Mouse (Mus musculus) midbrain, embryonic 13.5 days (tissue): Measurements from ENCODE around the gene Slc10a3. TPM values are rescaled to one million over a fixed set of nuclear protein-coding genes. Genes with fewer than 3 reads are reported as not detected.
"Not testable (repeated sequence)": the region's sequence is repeated elsewhere in the genome, so short reads cannot be mapped to it uniquely, and the experiment has no call there.

Source experiments
- ATAC-seq: fragments of 200-750 bp; cut with Nextera tagmentation; 2 replicates; pipeline ENCODE4 v1.8.0; 2017; ENCODE audit warnings: mild to moderate bottlenecking, moderate TSS enrichment, moderate library complexity
- H3K27ac ChIP-seq: fragments of 300-500 bp; sonication (generic); 2 replicates; pipeline ENCODE4 v1.5.1; 2015; ENCODE audit warnings: inconsistent platforms, mild to moderate bottlenecking, moderate library complexity
- H3K27me3 ChIP-seq: fragments of 300-500 bp; sonication (generic); 2 replicates; pipeline ENCODE4 v1.6.1; 2015; ENCODE audit warnings: mild to moderate bottlenecking, inconsistent platforms
- H3K36me3 ChIP-seq: fragments of 300-500 bp; sonication (generic); 2 replicates; pipeline ENCODE4 v1.6.1; 2015; ENCODE audit warnings: mild to moderate bottlenecking, inconsistent platforms
- H3K4me1 ChIP-seq: fragments of 300-500 bp; sonication (generic); replicated peaks from 2 replicates; pipeline ENCODE4 v1.6.1; 2015; ENCODE audit warnings: inconsistent platforms
- H3K4me2 ChIP-seq: fragments of 300-500 bp; sonication (generic); replicated peaks from 2 replicates; pipeline ENCODE4 v1.6.1; 2015; ENCODE audit warnings: moderate library complexity, mild to moderate bottlenecking, inconsistent platforms
- H3K4me3 ChIP-seq: fragments of 300-500 bp; sonication (generic); replicated peaks from 2 replicates; pipeline ENCODE4 v1.5.1; 2015; ENCODE audit warnings: mild to moderate bottlenecking, inconsistent platforms
- H3K9ac ChIP-seq: fragments of 300-500 bp; sonication (generic); replicated peaks from 2 replicates; pipeline ENCODE4 v1.6.1; 2015; ENCODE audit warnings: mild to moderate bottlenecking, inconsistent platforms
- H3K9me3 ChIP-seq: fragments of 300-500 bp; sonication (generic); 2 replicates; pipeline ENCODE4 v1.6.1; 2016; ENCODE audit warnings: mild to moderate bottlenecking, inconsistent platforms
- WGBS: fragments of 180-500 bp; shearing (Covaris S2); methylation state at CpG from one replicate; pipeline ENCODE4 v1.1.7; 2015; 5-methylcytosine and 5-hydroxymethylcytosine counted together
- polyA plus RNA-seq: library from polyadenylated mRNA; unstranded; fragments of >200 nt; fragmentation: Nextera tagmentation; extraction: Ambion mirVana; gene quantifications from 2 replicates; pipeline ENCODE4 v1.2.1, GENCODE M21; 2015

Gene Slc10a3
- 7.0 and 8.5 TPM in 2 replicates for polyA plus RNA-seq

GRCm38 (mm10) chrX:74372888-74373549 is at the start of gene Slc10a3, which contains the start of gene Ubl4a:
Slc10a3 (minus strand) TSS chrX:74373349.
Ubl4a (minus strand) TSS chrX:74373218.
- H3K27ac ChIP-seq = no peak within 1 kb of the TSS
- no peaks in the 10 kb centered on the region for H3K27me3 ChIP-seq
- 26% methylated on average over 32 of the region's 32 CpGs for WGBS

DNA sequence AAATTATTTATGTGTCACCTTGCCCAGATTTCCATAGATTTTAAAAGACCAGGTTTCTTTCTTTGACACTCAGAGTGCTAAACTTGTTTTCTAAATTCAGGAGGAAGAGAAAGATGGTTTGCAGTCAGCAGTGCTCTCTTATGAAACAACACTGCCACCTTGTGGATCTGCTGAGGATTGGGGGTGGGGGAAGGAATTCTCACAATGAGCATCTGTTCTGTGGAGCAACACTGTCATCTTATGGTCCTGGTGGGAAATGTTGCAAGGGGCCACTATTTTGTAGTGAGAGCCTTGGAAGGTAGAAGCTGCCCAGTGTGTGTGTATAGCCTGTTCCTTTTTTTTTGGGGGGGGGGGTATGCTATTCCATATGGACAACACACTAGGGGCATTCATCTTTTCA is 40.2 kb upstream of the Slc10a3 start:
- H3K4me1 ChIP-seq = no peaks in the 10 kb centered on the region
- no peaks in the 10 kb centered on the region for H3K9me3 ChIP-seq
- ATAC-seq = peak; percentile 82
- H3K9ac ChIP-seq = no peak overlapping the region
- peaks cover 14% of the 10 kb centered on the region for H3K36me3 ChIP-seq
- no peak overlapping the region for H3K4me2 ChIP-seq
- no peak overlapping the region for H3K4me3 ChIP-seq
- no peaks in the 10 kb centered on the region for H3K27me3 ChIP-seq
- no peak overlapping the region for H3K27ac ChIP-seq

More at GRCm38 (mm10) chrX:74372888-74373549, at the start of gene Slc10a3, which contains the start of gene Ubl4a:
- H3K4me1 ChIP-seq = 0 out of 2 replicates have a peak, but pooled peaks cover 4% of the 10 kb centered on the region
- ATAC-seq = peak; percentile 92
- peak within 1 kb of the TSS; percentile 58 for H3K4me2 ChIP-seq
- H3K9ac ChIP-seq = peak within 1 kb of the TSS; percentile 52
- peak within 1 kb of the TSS; percentile 44 for H3K4me3 ChIP-seq
- no peaks in the 10 kb centered on the region; the same call in 1 of the 2 replicates for H3K36me3 ChIP-seq
- no peaks in the 10 kb centered on the region for H3K9me3 ChIP-seq

DNA sequence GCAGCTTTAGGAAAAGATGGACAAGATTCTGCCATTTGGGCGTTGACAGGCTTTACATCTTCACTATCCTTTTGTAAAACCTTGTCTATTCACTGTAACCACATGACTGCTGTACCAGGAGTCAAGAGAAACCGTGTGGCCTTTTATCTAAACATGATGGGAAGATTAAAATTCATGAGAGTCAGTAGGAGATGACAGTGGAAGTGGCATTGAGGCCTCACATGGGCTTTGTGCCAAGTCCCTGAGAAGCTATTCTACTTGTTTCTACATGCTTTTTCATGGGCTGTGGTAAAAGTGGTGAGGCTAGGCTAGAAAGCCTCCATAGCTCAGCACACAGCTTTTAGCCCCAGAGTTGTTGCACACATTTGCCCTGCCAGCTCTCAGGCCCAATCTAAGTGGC is 35.2 kb upstream of the Slc10a3 start:
- no peak overlapping the region for H3K9ac ChIP-seq
- 49% methylated on average over 2 of the region's 2 CpGs for WGBS
- peaks cover 14% of the 10 kb centered on the region for H3K36me3 ChIP-seq
- H3K9me3 ChIP-seq = no peaks in the 10 kb centered on the region
- no peaks in the 10 kb centered on the region for H3K4me1 ChIP-seq
- no peak for ATAC-seq
- no peak overlapping the region for H3K4me2 ChIP-seq
- no peak overlapping the region for H3K27ac ChIP-seq
- no peak overlapping the region for H3K4me3 ChIP-seq
- H3K27me3 ChIP-seq = no peaks in the 10 kb centered on the region

DNA sequence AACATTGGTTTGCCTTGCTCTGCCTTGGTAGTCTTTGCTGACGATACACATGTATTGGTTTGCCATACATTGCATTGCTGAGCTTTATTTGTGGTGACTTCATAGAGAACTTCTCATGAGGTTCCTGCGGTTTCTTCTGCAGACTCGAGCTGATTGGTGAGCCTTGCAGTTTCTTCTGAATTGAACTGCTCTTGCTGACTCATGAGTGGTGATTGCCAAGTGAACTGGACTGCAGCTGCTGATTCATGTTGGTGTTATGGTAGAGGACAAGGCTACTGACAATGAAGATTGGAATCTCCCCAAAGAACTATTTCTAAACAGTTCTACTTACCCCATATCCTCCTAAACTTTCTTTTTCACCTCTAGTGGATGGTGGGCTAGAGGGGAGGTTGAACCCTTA is 27.0 kb upstream of the Slc10a3 start:
- H3K9me3 ChIP-seq = no peaks in the 10 kb centered on the region; the same call in 1 of the 2 replicates
- WGBS = 81% methylated on average over 3 of the region's 3 CpGs
- no peak overlapping the region for H3K27ac ChIP-seq
- H3K9ac ChIP-seq = no peak overlapping the region
- ATAC-seq = no peak
- no peaks in the 10 kb centered on the region for H3K4me1 ChIP-seq
- H3K4me2 ChIP-seq = no peak overlapping the region
- H3K4me3 ChIP-seq = no peak overlapping the region
- no peaks in the 10 kb centered on the region for H3K27me3 ChIP-seq
- no peaks in the 10 kb centered on the region for H3K36me3 ChIP-seq

DNA sequence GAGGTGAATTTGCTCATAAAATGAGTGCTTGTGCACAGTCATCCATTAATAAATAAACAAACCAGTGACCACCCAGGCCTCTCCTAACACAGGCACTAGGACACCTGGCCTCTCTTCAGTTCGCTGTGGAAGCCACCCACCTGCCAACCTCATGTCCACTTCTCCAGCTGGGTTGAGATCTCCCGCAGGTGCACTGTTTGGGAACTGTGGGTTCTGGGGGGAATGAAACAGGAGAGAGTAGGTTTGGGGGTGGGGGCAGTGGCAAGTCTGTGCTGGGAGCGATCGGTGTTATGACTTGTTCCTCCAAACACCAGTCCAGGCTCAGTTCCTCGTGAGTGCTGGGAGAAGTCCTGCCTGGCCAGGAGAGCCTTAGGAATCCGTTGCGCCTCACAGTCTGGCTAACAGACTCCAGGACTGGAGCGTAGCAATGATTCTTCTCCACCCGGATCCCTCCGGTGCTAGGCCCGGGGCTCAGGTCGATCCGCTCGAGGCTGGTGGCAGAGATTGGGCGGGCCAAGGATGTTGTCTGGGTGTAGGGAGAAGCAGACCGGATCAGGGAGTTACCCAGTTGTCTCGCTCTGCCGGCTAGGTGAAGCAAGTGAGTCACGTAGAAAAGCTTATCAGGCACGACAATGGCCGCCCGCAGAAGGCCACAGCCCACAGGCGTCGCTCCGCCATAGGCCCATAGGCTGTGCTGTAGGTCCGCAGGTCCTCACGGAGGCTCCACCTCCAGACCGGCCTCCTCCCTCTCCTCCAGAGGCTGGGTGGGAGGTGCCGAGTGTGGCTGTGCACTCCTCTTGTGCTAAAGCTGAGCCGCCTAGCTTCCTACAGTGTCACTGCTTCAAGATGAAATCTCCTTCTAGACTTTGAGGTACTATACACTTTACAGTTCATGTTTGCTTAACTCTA is 19.6 kb upstream of the Slc10a3 start, which contains the start of the genes Fam3a and Ikbkg:
Fam3a (minus strand) TSS at position 738 of the 909 bp plus-strand sequence.
Ikbkg (plus strand) TSS at position 756 of the 909 bp plus-strand sequence.
- peaks cover 11% of the 10 kb centered on the region for H3K4me1 ChIP-seq

GRCm38 (mm10) chrX:74388153-74388552 is 15.0 kb upstream of the Slc10a3 start:
- Histone ChIP-seq H3K27me3 (no peaks in the 10 kb centered on the region), H3K4me3 (no peak overlapping the region), H3K4me1 (peaks cover 6% of the 10 kb centered on the region), H3K9ac (no peak overlapping the region), H3K9me3 (no peaks in the 10 kb centered on the region), H3K4me2 (no peak overlapping the region), H3K36me3 (peaks cover 23% of the 10 kb centered on the region), H3K27ac (no peak overlapping the region)
- no peak for ATAC-seq

More for the DNA sequence above, 19.6 kb upstream of the Slc10a3 start, which contains the start of the genes Fam3a and Ikbkg:
- ATAC-seq = peak; percentile 100
- Histone ChIP-seq H3K4me3 (peak within 1 kb of the TSS; percentile 51), H3K4me2 (peak within 1 kb of the TSS; percentile 62), H3K27ac (peak within 1 kb of the TSS; percentile 85), H3K9me3 (no peaks in the 10 kb centered on the region; the same call in 1 of the 2 replicates), H3K27me3 (no peaks in the 10 kb centered on the region), H3K9ac (peak within 1 kb of the TSS; percentile 78), H3K36me3 (no peaks in the 10 kb centered on the region)
- 29% methylated on average over 30 of the region's 30 CpGs for WGBS

DNA sequence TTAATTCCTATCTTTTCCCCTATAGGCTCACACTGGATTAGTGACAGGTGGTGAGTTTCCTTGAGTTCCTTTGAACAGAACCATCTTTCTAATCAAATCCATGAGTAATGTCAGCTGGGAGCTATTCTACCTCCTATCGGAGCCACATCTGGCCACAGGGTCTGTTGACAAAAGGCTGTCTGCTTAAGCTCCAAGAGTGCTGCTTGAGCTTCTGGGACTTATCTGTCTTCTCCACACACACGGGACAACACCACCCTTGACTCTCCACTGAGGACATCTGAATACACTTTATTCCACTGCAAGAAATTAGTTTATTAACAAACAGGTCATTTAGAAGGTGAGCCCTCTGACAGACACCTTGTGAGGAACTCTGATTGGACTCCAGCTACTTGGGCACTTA is 11.3 kb upstream of the Slc10a3 start:
- Histone ChIP-seq H3K9me3 (no peaks in the 10 kb centered on the region), H3K36me3 (peaks cover 23% of the 10 kb centered on the region), H3K4me3 (no peak overlapping the region), H3K27ac (no peak overlapping the region), H3K27me3 (no peaks in the 10 kb centered on the region), H3K4me1 (no peaks in the 10 kb centered on the region), H3K4me2 (no peak overlapping the region), H3K9ac (no peak overlapping the region)
- no peak for ATAC-seq
- WGBS = 91% methylated on average over 2 of the region's 2 CpGs

DNA sequence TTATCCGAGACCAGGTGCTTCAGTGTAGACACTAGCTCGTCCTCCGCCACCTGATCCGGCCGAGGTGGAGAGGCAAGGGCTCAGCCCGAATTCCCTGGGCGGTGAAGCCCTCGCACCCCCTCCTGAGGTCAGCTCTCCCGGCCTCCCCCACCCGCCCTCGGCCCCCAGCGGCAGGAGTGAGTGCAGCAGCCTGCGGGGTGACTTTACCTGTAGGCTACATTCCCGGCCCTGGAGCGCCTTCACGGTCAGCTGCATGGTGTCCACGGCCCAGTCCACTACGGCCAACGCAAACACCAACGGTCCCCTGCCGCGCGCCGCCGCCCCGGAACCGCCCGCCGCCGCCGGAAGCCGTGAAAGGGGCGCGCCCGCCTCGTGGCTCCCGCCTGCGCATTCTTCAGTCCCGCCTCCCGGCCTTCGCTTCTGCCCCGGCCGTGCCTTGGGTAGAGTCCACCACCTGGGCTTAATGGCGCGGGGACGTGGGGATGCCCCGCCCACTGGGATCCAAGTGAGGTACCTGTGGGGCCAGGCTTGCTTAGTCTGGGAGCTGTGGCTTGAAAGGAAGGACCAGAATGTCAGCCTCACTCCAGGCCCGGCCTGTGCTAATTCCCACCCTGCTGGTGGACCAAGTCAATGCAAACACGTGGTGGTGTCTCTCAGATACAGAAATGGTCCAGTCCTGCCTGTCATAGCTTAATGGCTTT is 4.8 kb downstream of the Slc10a3 start:
- WGBS = 27% methylated on average over 48 of the region's 49 CpGs
- H3K4me3 ChIP-seq = peak overlapping the region; percentile 59
- no peaks in the 10 kb centered on the region for H3K9me3 ChIP-seq
- H3K27me3 ChIP-seq = no peaks in the 10 kb centered on the region
- H3K9ac ChIP-seq = peak overlapping the region; percentile 84
- H3K4me2 ChIP-seq = peak overlapping the region; percentile 69
- H3K4me1 ChIP-seq = peaks cover 15% of the 10 kb centered on the region
- H3K36me3 ChIP-seq = peaks cover 3% of the 10 kb centered on the region; the same call in 1 of the 2 replicates
- H3K27ac ChIP-seq = peak overlapping the region; percentile 80
- peak; percentile 80 for ATAC-seq

GRCm38 (mm10) chrX:74367512-74367911 is 5.6 kb downstream of the Slc10a3 start:
- H3K4me1 ChIP-seq = peaks cover 10% of the 10 kb centered on the region
- no peaks in the 10 kb centered on the region for H3K9me3 ChIP-seq
- peak overlapping the region; percentile 84 for H3K9ac ChIP-seq
- no peak overlapping the region for H3K27ac ChIP-seq
- H3K36me3 ChIP-seq = peaks cover 3% of the 10 kb centered on the region; the same call in 1 of the 2 replicates
- H3K4me2 ChIP-seq = peak overlapping the region; percentile 69
- 0 out of 2 replicates have a peak, but pooled peaks have one; percentile 2 for ATAC-seq
- WGBS = 70% methylated on average over 10 of the region's 10 CpGs
- H3K4me3 ChIP-seq = peak overlapping the region; percentile 59
- H3K27me3 ChIP-seq = no peaks in the 10 kb centered on the region

- ATAC-seq = no peak
- no peak overlapping the region for H3K4me3 ChIP-seq
- H3K4me1 ChIP-seq = no peaks in the 10 kb centered on the region
- H3K36me3 ChIP-seq = no peaks in the 10 kb centered on the region
- no peaks in the 10 kb centered on the region for H3K9me3 ChIP-seq
- WGBS = 56% methylated on average over 11 of the region's 11 CpGs
- no peak overlapping the region for H3K4me2 ChIP-seq
- no peak overlapping the region for H3K9ac ChIP-seq
- H3K27ac ChIP-seq = no peak overlapping the region
- H3K27me3 ChIP-seq = no peaks in the 10 kb centered on the region
These were observed 14.0 kb downstream of the Slc10a3 start for GRCm38 (mm10) chrX:74359171-74359570.

DNA sequence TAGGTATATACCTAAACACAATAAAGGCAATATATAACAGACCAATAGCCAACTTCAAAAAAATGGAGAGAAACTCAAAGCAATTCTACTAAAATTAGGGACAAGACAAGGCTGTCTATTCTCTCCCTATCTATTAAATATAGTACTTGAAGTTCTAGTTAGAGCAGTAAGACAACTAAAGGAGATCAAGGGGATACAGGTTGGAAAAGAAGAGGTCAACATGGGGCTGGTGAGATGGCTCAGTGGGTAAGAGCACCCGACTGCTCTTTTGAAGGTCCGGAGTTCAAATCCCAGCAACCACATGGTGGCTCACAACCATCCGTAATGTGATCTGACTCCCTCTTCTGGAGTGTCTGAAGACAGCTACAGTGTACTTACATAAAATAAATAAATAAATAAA is 16.1 kb downstream of the Slc10a3 start:
- not testable (repeated sequence) for H3K9me3 ChIP-seq, H3K4me2 ChIP-seq, H3K9ac ChIP-seq, ATAC-seq, H3K4me1 ChIP-seq, H3K27me3 ChIP-seq, H3K36me3 ChIP-seq, H3K27ac ChIP-seq, H3K4me3 ChIP-seq
- 84% methylated on average over 3 of the region's 3 CpGs for WGBS
